Comparison of ENCODE assay signal across 8 mouse cellular contexts in the genomic region with DNA sequence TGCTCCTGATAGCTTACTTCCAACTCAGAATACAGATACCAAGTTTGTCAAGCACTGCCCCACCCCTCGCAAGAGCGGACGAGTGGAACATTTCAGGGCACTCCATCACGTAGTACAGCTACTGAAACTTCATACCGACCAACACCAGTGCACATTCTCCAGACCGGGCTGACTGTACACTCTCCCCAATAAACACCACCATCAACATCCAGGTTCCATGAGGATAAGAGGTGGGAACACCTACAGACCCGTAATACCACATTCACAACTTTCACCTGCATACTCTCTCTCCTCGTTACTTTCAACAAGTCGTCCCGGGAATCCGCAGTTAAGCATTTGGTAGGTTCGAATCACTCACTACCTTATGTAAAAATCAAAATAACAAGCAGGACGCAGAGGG. TPM values are rescaled to one million over a fixed set of nuclear protein-coding genes. Genes with fewer than 3 reads are reported as not detected.
A peak's percentile ranks its signal among the peaks of the same experiment; 100 is the strongest.
DNase-seq lines count a peak whose midpoint lies in the region; ATAC-seq and TF ChIP-seq lines count a peak whose summit lies in the region.

No protein-coding gene starts in this region.

- TF ChIP-seq POLR2A in cortical plate, adult 2 months (IDR thresholded peaks at IDR 0.05; ENCODE audit: extremely low read depth, insufficient read depth, low read length) = no peak
- no peak for TF ChIP-seq POLR2A in myocyte (IDR thresholded peaks at IDR 0.05; ENCODE audit: insufficient read length, low read depth)

- WGBS in heart, embryonic 16.5 days = 1% methylated on average over 13 of the region's 13 CpGs
- WGBS in limb, embryonic 13.5 days = under 1% methylated on average over 13 of the region's 13 CpGs

- peaks cover 54% of the 10 kb centered on the region for H3K79me2 ChIP-seq in myocyte (ENCODE audit: control insufficient read depth, insufficient read depth)

- H3K4me1 ChIP-seq in cortical plate, adult 2 months (ENCODE audit: control insufficient read depth, insufficient read depth, low read length) = peaks cover 4% of the 10 kb centered on the region; the same call in 1 of the 2 replicates
- peaks cover 21% of the 10 kb centered on the region for H3K4me1 ChIP-seq in heart, embryonic 16.5 days (ENCODE audit: control insufficient read depth, insufficient read depth, low read length)
- H3K4me1 ChIP-seq in limb, embryonic 13.5 days = peaks cover 37% of the 10 kb centered on the region

- ATAC-seq in heart, embryonic 16.5 days (replicated peaks; ENCODE audit: extremely low read depth, insufficient read depth, low FRiP score) = peak; percentile 63
- 0 out of 2 replicates have a peak, but pooled peaks have one; percentile 4 for ATAC-seq in limb, embryonic 13.5 days (ENCODE audit: low FRiP score, low read depth)

- H3K4me2 ChIP-seq in heart, embryonic 16.5 days (ENCODE audit: low read depth, low read length) = peak overlapping the region; percentile 78
- peak overlapping the region; percentile 78 for H3K4me2 ChIP-seq in limb, embryonic 13.5 days (replicated peaks)
- H3K4me2 ChIP-seq in myocyte (ENCODE audit: low read depth) = peak overlapping the region; percentile 94

- peak overlapping the region; percentile 96 for H3K9ac ChIP-seq in heart, embryonic 16.5 days (ENCODE audit: low read length)
- H3K9ac ChIP-seq in limb, embryonic 13.5 days = peak overlapping the region; percentile 90

- H3K9me3 ChIP-seq in heart, embryonic 16.5 days (replicated peaks; ENCODE audit: control insufficient read depth, low read length) = no peaks in the 10 kb centered on the region
- H3K9me3 ChIP-seq in limb, embryonic 13.5 days = no peaks in the 10 kb centered on the region

- peak overlapping the region; percentile 78; the same call in 1 of the 2 replicates for H3K27ac ChIP-seq in cortical plate, adult 2 months (ENCODE audit: insufficient read depth, low read length)
- H3K27ac ChIP-seq in heart, embryonic 16.5 days (ENCODE audit: low read length) = peak overlapping the region; percentile 96
- H3K27ac ChIP-seq in limb, embryonic 13.5 days = peak overlapping the region; percentile 97; the same call in 1 of the 2 replicates

- H3K27me3 ChIP-seq in heart, embryonic 16.5 days (ENCODE audit: control insufficient read depth, insufficient read depth, low read length) = no peaks in the 10 kb centered on the region
- H3K27me3 ChIP-seq in limb, embryonic 13.5 days = no peaks in the 10 kb centered on the region
- no peaks in the 10 kb centered on the region for H3K27me3 ChIP-seq in myocyte (ENCODE audit: control insufficient read depth, insufficient read depth, insufficient read length)

- H3K4me3 ChIP-seq in cortical plate, adult 2 months (ENCODE audit: insufficient read depth, low read length) = peak overlapping the region; percentile 100
- H3K4me3 ChIP-seq in heart, embryonic 16.5 days (ENCODE audit: low read length) = peak overlapping the region; percentile 80
- peak overlapping the region; percentile 77 for H3K4me3 ChIP-seq in limb, embryonic 13.5 days
- H3K4me3 ChIP-seq in myocyte = peak overlapping the region; percentile 84

- H3K36me3 ChIP-seq in heart, embryonic 16.5 days (ENCODE audit: control insufficient read depth, insufficient read depth) = no peaks in the 10 kb centered on the region
- H3K36me3 ChIP-seq in limb, embryonic 13.5 days = no peaks in the 10 kb centered on the region
- H3K36me3 ChIP-seq in myocyte (ENCODE audit: control insufficient read depth, insufficient read depth) = no peaks in the 10 kb centered on the region

- peak overlapping the region; percentile 81 for H3ac ChIP-seq in myocyte (ENCODE audit: control insufficient read depth, insufficient read length)

- peak; percentile 23 for DNase-seq in cerebellum, adult 11-12 months
- no peak for DNase-seq in cerebellum, postnatal 4 days (ENCODE audit: low spot score in 2 of 2)
- DNase-seq in layer of hippocampus, postnatal 25 days (ENCODE audit: extremely low spot score in 1 of 2, low spot score in 1 of 2) = no peak
- DNase-seq in spleen, postnatal 36 days (ENCODE audit: low spot score in 2 of 2) = no peak

- TF ChIP-seq CTCF in cortical plate, adult 2 months (IDR thresholded peaks at IDR 0.05; ENCODE audit: extremely low read depth, insufficient read depth, low read length) = no peak

TF ChIP-seq in myocyte, 11 proteins besides CTCF, POLR2A, EP300 and RAD21:
- TF ChIP-seq TCF3 (IDR thresholded peaks at IDR 0.05; ENCODE audit: insufficient read length, low read depth) (no peak), REST (IDR thresholded peaks at IDR 0.05; ENCODE audit: insufficient read depth, insufficient read length) (no peak), E2F4 (IDR thresholded peaks at IDR 0.05; ENCODE audit: insufficient read depth) (no peak), POLR2AphosphoS2 (IDR thresholded peaks at IDR 0.05; ENCODE audit: insufficient read length, low read depth) (no peak), TCF12 (IDR thresholded peaks at IDR 0.05; ENCODE audit: insufficient read depth, poor library complexity, severe bottlenecking) (no peak), MYOG (IDR thresholded peaks at IDR 0.05; ENCODE audit: control insufficient read depth in 1 of 3, insufficient read depth in 1 of 3, insufficient read length in 2 of 3, low read depth in 2 of 3) (no peak), MYOD1 (IDR thresholded peaks at IDR 0.05; ENCODE audit: control insufficient read depth in 1 of 3, insufficient read length in 2 of 3, low read depth in 2 of 3) (no peak), SRF (IDR thresholded peaks at IDR 0.05; ENCODE audit: control insufficient read depth, insufficient read length, low read depth) (no peak), USF1 (IDR thresholded peaks at IDR 0.05; ENCODE audit: low read depth) (no peak), CEBPB (IDR thresholded peaks at IDR 0.05; ENCODE audit: insufficient read depth, poor library complexity, severe bottlenecking) (no peak), MAX (IDR thresholded peaks at IDR 0.05; ENCODE audit: low read depth) (no peak)
TF ChIP-seq in myocyte: peak in this region for 0.

RNA-seq across cellular contexts. Expression of a gene that starts 1.1 kb away (rescaled TPM):
- polyA plus RNA-seq in cortical plate, adult 2 months (2012; rRNA removed) = 102 and 108 TPM in 2 replicates
- polyA plus RNA-seq in heart, embryonic 16.5 days (2015; fragmentation: Nextera tagmentation; extraction: Ambion mirVana) = 228 and 229 TPM in 2 replicates
- polyA plus RNA-seq in limb, embryonic 13.5 days (2015; fragmentation: Nextera tagmentation; extraction: Ambion mirVana) = 138 and 147 TPM in 2 replicates
- 37.9 TPM for polyA plus RNA-seq in myocyte (2012; fragmentation: generic; extraction: Trizol)
- total RNA-seq in layer of hippocampus, postnatal 25 days (2021) = 100 to 1,000 TPM; 106 to 112 TPM
